Mouse (Mus musculus) forebrain, embryonic 13.5 days (tissue): ENCODE data around the gene Vmn2r42. TPM values are rescaled to one million over a fixed set of nuclear protein-coding genes. Genes with fewer than 3 reads are reported as not detected.
"Not testable (repeated sequence)": the region's sequence is repeated elsewhere in the genome, so short reads cannot be mapped to it uniquely, and the experiment has no call there.

Source experiments
- ATAC-seq: fragments of 200-750 bp; cut with Nextera tagmentation; 2 replicates; pipeline ENCODE4 v1.8.0; 2017
- H3K27ac ChIP-seq: fragments of 300-500 bp; sonication (generic); 2 replicates; pipeline ENCODE4 v1.5.1; 2015; ENCODE audit warnings: inconsistent platforms, mild to moderate bottlenecking, moderate library complexity
- H3K27me3 ChIP-seq: fragments of 300-500 bp; sonication (generic); 2 replicates; pipeline ENCODE4 v1.6.1; 2015; ENCODE audit warnings: mild to moderate bottlenecking, inconsistent platforms
- H3K36me3 ChIP-seq: fragments of 300-500 bp; sonication (generic); 2 replicates; pipeline ENCODE4 v1.6.1; 2015; ENCODE audit warnings: mild to moderate bottlenecking, inconsistent platforms; ENCODE audit not compliant: poor library complexity, severe bottlenecking
- H3K4me1 ChIP-seq: fragments of 300-500 bp; sonication (generic); 2 replicates; pipeline ENCODE4 v1.6.1; 2015; ENCODE audit warnings: inconsistent platforms
- H3K4me2 ChIP-seq: fragments of 300-500 bp; sonication (generic); 2 replicates; pipeline ENCODE4 v1.6.1; 2015; ENCODE audit warnings: inconsistent platforms, mild to moderate bottlenecking, moderate library complexity
- H3K4me3 ChIP-seq: fragments of 300-500 bp; sonication (generic); 2 replicates; pipeline ENCODE4 v1.5.1; 2015; ENCODE audit warnings: mild to moderate bottlenecking, inconsistent platforms
- H3K9ac ChIP-seq: fragments of 300-500 bp; sonication (generic); 2 replicates; pipeline ENCODE4 v1.6.1; 2015; ENCODE audit warnings: mild to moderate bottlenecking, inconsistent platforms
- H3K9me3 ChIP-seq: fragments of 300-500 bp; sonication (generic); replicated peaks from 2 replicates; pipeline ENCODE4 v1.6.1; 2016; ENCODE audit warnings: inconsistent platforms
- WGBS: fragments of 180-500 bp; shearing (Covaris S2); methylation state at CpG from one replicate; pipeline ENCODE4 v1.1.7; 2015; 5-methylcytosine and 5-hydroxymethylcytosine counted together
- polyA plus RNA-seq: library from polyadenylated mRNA; unstranded; fragments of >200 nt; fragmentation: Nextera tagmentation; extraction: Ambion mirVana; gene quantifications from 2 replicates; pipeline ENCODE4 v1.2.1, GENCODE M21; 2015

The Vmn2r42 gene
- polyA plus RNA-seq, result not detected in 2 replicates

- not testable (repeated sequence) for H3K9me3 ChIP-seq, H3K27me3 ChIP-seq, H3K36me3 ChIP-seq, H3K4me1 ChIP-seq, H3K4me2 ChIP-seq, H3K9ac ChIP-seq, H3K27ac ChIP-seq, H3K4me3 ChIP-seq, ATAC-seq
- WGBS, result no CpG with 5 or more reads among the region's 2 CpGs
Observed at GRCm38 (mm10) chr7:8200220-8200619, at the start of gene Vmn2r42. Gene Vmn2r42 (minus strand): TSS chr7:8200320.

DNA sequence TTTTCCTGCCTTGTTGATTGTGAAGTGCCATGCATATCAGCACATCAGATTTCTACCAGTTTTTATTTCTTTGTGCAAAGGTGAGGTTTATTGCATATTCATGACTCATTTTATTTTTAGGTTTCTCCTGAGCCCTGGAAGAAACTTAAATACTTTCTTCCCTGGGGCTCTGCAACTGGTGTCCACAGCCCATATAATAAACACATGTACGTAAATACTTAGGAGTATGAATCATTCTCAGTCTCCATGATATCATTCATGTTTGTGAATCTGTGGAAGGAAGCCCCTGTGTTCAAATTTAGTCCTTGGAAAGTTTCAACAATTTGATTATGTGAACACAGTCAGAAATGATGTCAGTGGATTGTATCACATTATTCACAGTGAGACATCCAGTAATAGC lies 38.6 kb downstream of the Vmn2r42 start, which contains the start of gene Vmn2r41:
Vmn2r41 (minus strand) TSS at position 101 of the 400 bp plus-strand sequence.
- H3K4me1 ChIP-seq, H3K9ac ChIP-seq, H3K27ac ChIP-seq, H3K27me3 ChIP-seq, H3K9me3 ChIP-seq, H3K36me3 ChIP-seq, H3K4me3 ChIP-seq, ATAC-seq, H3K4me2 ChIP-seq: not testable (repeated sequence)
- WGBS, result no CpG with 5 or more reads among the region's 1 CpGs

Other genes starting within 250 kb of the Vmn2r42 start
- gene Vmn2r41, start 38.7 kb downstream of the Vmn2r42 start, polyA plus RNA-seq, result not detected in 2 replicates
- not detected in 2 replicates for gene Vmn2r43, start 60.3 kb upstream of the Vmn2r42 start, polyA plus RNA-seq
- not detected in 2 replicates for gene Vmn2r44, start 183.0 kb upstream of the Vmn2r42 start, polyA plus RNA-seq